Comparison of ENCODE assay signal across 29 mouse cellular contexts in the genomic region with DNA sequence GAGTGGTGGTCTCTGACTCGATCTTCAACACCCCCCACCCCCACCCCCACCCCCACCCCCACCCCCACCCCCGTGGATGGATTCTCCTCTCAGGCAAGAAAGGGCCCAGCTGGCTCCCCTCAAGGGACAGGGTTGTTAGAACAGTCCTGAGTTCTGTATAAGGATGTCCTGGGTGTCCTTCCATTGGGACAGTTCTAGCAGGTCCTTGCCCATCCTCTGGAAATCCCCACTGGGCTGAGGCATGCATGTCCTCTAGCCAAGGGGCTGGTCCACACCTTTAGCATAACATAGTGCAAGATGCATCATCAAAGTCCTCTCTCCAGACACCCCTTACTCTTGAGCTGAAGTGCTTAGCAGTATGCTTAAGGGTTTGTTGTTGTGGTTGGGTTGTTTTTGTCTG. TPM values are rescaled to one million over a fixed set of nuclear protein-coding genes. Genes with fewer than 3 reads are reported as not detected.
DNase-seq lines count a peak whose midpoint lies in the region; ATAC-seq lines count a peak whose summit lies in the region.
"Had no signal": no experiment of that assay in that cellular context is flagged by ENCODE, and none has a peak within 500 bp of the region (broad histone marks: within the 10 kb centered on the region; RNA-seq: fewer than 3 reads in every experiment).

No protein-coding gene starts in this region.

- peaks cover 96% of the 10 kb centered on the region for H3K27me3 ChIP-seq in limb, embryonic 11.5 days (ENCODE audit: control insufficient read depth, insufficient read depth, low read length)
- H3K27me3 ChIP-seq in limb, embryonic 10.5 days (ENCODE audit: low read depth, poor library complexity, severe bottlenecking) = peaks cover 100% of the 10 kb centered on the region
- H3K27me3 ChIP-seq in intestine, embryonic 15.5 days (replicated peaks) = peaks cover 85% of the 10 kb centered on the region
- H3K27me3 ChIP-seq in intestine, embryonic 16.5 days (replicated peaks; ENCODE audit: control insufficient read depth, insufficient read depth, low read length) = peaks cover 63% of the 10 kb centered on the region

- H3K4me3 ChIP-seq in limb, embryonic 11.5 days (ENCODE audit: low read depth, low read length) = no peak overlapping the region
- no peak overlapping the region for H3K4me3 ChIP-seq in limb, embryonic 10.5 days
- H3K4me3 ChIP-seq in intestine, embryonic 15.5 days (replicated peaks) = no peak overlapping the region
- H3K4me3 ChIP-seq in intestine, embryonic 16.5 days (ENCODE audit: low read length) = no peak overlapping the region
- H3K4me3 ChIP-seq: forebrain, embryonic 10.5 days; forebrain, embryonic 13.5 days; heart, embryonic 13.5 days; hindbrain, embryonic 13.5 days had no signal

- H3K9me3 ChIP-seq in limb, embryonic 11.5 days (ENCODE audit: control insufficient read depth, low read length) = no peaks in the 10 kb centered on the region
- H3K9me3 ChIP-seq in limb, embryonic 10.5 days (replicated peaks) = no peaks in the 10 kb centered on the region
- no peaks in the 10 kb centered on the region for H3K9me3 ChIP-seq in intestine, embryonic 15.5 days
- H3K9me3 ChIP-seq in intestine, embryonic 16.5 days (ENCODE audit: control insufficient read depth, low read length) = no peaks in the 10 kb centered on the region
- H3K9me3 ChIP-seq: forebrain, embryonic 10.5 days; forebrain, embryonic 13.5 days; heart, embryonic 13.5 days; hindbrain, embryonic 13.5 days had no signal

- H3K4me1 ChIP-seq in limb, embryonic 11.5 days (ENCODE audit: control insufficient read depth, insufficient read depth, low read length) = peaks cover 14% of the 10 kb centered on the region; the same call in 1 of the 2 replicates
- peaks cover 48% of the 10 kb centered on the region for H3K4me1 ChIP-seq in limb, embryonic 10.5 days
- H3K4me1 ChIP-seq in intestine, embryonic 15.5 days (replicated peaks) = peaks cover 6% of the 10 kb centered on the region; the same call in 1 of the 2 replicates
- H3K4me1 ChIP-seq in intestine, embryonic 16.5 days (ENCODE audit: control insufficient read depth, insufficient read depth, low read length) = peaks cover 7% of the 10 kb centered on the region; the same call in 1 of the 2 replicates

- intact Hi-C loops in gastrocnemius, postnatal 14 days (cut with DNase I; ENCODE audit: low total_unique reads) = loop anchor here (10.0 kb wide), 2 partner anchors 605 to 635 kb away; no protein-coding TSS in a partner anchor

- no peak overlapping the region for H3K4me2 ChIP-seq in limb, embryonic 11.5 days (ENCODE audit: low read depth, severe bottlenecking)
- H3K4me2 ChIP-seq in intestine, embryonic 15.5 days (replicated peaks) = peak overlapping the region; percentile 38; the same call in 1 of the 2 replicates
- no peak overlapping the region for H3K4me2 ChIP-seq in intestine, embryonic 16.5 days (ENCODE audit: low read depth, low read length)
- H3K4me2 ChIP-seq: forebrain, embryonic 13.5 days; heart, embryonic 13.5 days; hindbrain, embryonic 13.5 days had no signal

- H3K27ac ChIP-seq in limb, embryonic 11.5 days (replicated peaks; ENCODE audit: low read depth, low read length) = no peak overlapping the region
- H3K27ac ChIP-seq in limb, embryonic 10.5 days = no peak overlapping the region
- H3K27ac ChIP-seq in intestine, embryonic 15.5 days = no peak overlapping the region
- H3K27ac ChIP-seq in intestine, embryonic 16.5 days (ENCODE audit: low read length) = peak overlapping the region; percentile 26; the same call in 1 of the 2 replicates
- H3K27ac ChIP-seq: forebrain, embryonic 10.5 days; forebrain, embryonic 13.5 days; heart, embryonic 13.5 days; hindbrain, embryonic 13.5 days had no signal

- 0 out of 2 replicates have a peak, but pooled peaks have one; percentile 11 for ATAC-seq in limb, embryonic 11.5 days (ENCODE audit: insufficient number of reproducible peaks, low FRiP score, low TSS enrichment, low read depth)
- ATAC-seq in intestine, embryonic 15.5 days = no peak
- no peak for ATAC-seq in intestine, embryonic 16.5 days
- no peak for ATAC-seq in CD4-positive, CD25-positive, alpha-beta regulatory T cell, adult 4 months
- ATAC-seq: forebrain, embryonic 13.5 days; forebrain, embryonic 16.5 days; hindbrain, embryonic 16.5 days had no signal

- WGBS in limb, embryonic 11.5 days = 0% methylated on average over 2 of the region's 2 CpGs
- 0% methylated on average over 2 of the region's 2 CpGs for WGBS in limb, embryonic 10.5 days
- 4% methylated on average over 2 of the region's 2 CpGs for WGBS in intestine, embryonic 15.5 days
- WGBS in intestine, embryonic 16.5 days = 0% methylated on average over 2 of the region's 2 CpGs

- no peaks in the 10 kb centered on the region for H3K36me3 ChIP-seq in limb, embryonic 11.5 days (ENCODE audit: control insufficient read depth, insufficient read depth, low read length)
- no peaks in the 10 kb centered on the region for H3K36me3 ChIP-seq in limb, embryonic 10.5 days
- H3K36me3 ChIP-seq in intestine, embryonic 15.5 days = no peaks in the 10 kb centered on the region
- no peaks in the 10 kb centered on the region for H3K36me3 ChIP-seq in intestine, embryonic 16.5 days (ENCODE audit: control insufficient read depth, insufficient read depth, low read length)
- H3K36me3 ChIP-seq: forebrain, embryonic 10.5 days; heart, embryonic 13.5 days; hindbrain, embryonic 13.5 days had no signal

- peak; percentile 21 for DNase-seq in limb, embryonic 11.5 days (ENCODE audit: low spot score)
- no peak for DNase-seq in limb, embryonic 10.5 days (ENCODE audit: low spot score)
- DNase-seq in gastrocnemius, postnatal 14 days = no peak
- DNase-seq: adrenal gland, postnatal 10 days; adrenal gland, postnatal 36 days; cerebellum, adult 18-20 months; cerebellum, adult 9-10 months; cerebellum, postnatal 14 days; gastrocnemius, postnatal 10 days; heart, adult 11 months; heart, postnatal 14 days; heart, postnatal 4 days had no signal

- H3K9ac ChIP-seq in limb, embryonic 11.5 days (ENCODE audit: low read length) = no peak overlapping the region
- no peak overlapping the region for H3K9ac ChIP-seq in intestine, embryonic 15.5 days
- H3K9ac ChIP-seq in intestine, embryonic 16.5 days (ENCODE audit: low read depth, low read length) = peak overlapping the region; percentile 65; the same call in 1 of the 2 replicates
- H3K9ac ChIP-seq: forebrain, embryonic 13.5 days; heart, embryonic 13.5 days; hindbrain, embryonic 13.5 days had no signal

RNA-seq across cellular contexts. Expression of gene Cdx2, which starts 2.7 kb away (rescaled TPM):
- polyA plus RNA-seq in limb, embryonic 11.5 days (2014; fragmentation: Nextera tagmentation; extraction: Ambion mirVana) = not detected in 2 replicates
- 0.06 and 0.16 TPM in 2 replicates for polyA plus RNA-seq in limb, embryonic 10.5 days (2016; fragmentation: Nextera tagmentation; extraction: Ambion mirVana)
- polyA plus RNA-seq in intestine, embryonic 15.5 days (2015; fragmentation: Nextera tagmentation; extraction: Ambion mirVana) = 36.0 and 38.2 TPM in 2 replicates
- polyA plus RNA-seq in intestine, embryonic 16.5 days (2015; fragmentation: Nextera tagmentation; extraction: Ambion mirVana) = 42.1 and 46.2 TPM in 2 replicates
- total RNA-seq in gastrocnemius, postnatal 14 days (2021) = not detected
- not detected for polyA plus RNA-seq in CD4-positive, CD25-positive, alpha-beta regulatory T cell, adult 4 months (2017; shearing (Covaris generic))
- total RNA-seq: adrenal gland, adult 18-20 months; adrenal gland, postnatal 10 days; adrenal gland, postnatal 36 days; gastrocnemius, adult 18-20 months; gastrocnemius, postnatal 10 days; gastrocnemius, postnatal 4 days; heart, postnatal 14 days; heart, postnatal 4 days had no signal
- polyA plus RNA-seq: C2C12; embryonic facial prominence, embryonic 11.5 days; embryonic facial prominence, embryonic 14.5 days; forebrain, embryonic 10.5 days; forebrain, embryonic 13.5 days; forebrain, embryonic 16.5 days; heart, embryonic 13.5 days; hindbrain, embryonic 13.5 days; hindbrain, embryonic 16.5 days had no signal

RNA-seq across cellular contexts. Expression of gene Urad, which starts 12.5 kb away (rescaled TPM):
- polyA plus RNA-seq in limb, embryonic 11.5 days (2014; fragmentation: Nextera tagmentation; extraction: Ambion mirVana) = not detected in 2 replicates
- not detected in 2 replicates for polyA plus RNA-seq in limb, embryonic 10.5 days (2016; fragmentation: Nextera tagmentation; extraction: Ambion mirVana)
- 1.6 and 1.7 TPM in 2 replicates for polyA plus RNA-seq in intestine, embryonic 15.5 days (2015; fragmentation: Nextera tagmentation; extraction: Ambion mirVana)
- polyA plus RNA-seq in intestine, embryonic 16.5 days (2015; fragmentation: Nextera tagmentation; extraction: Ambion mirVana) = 2.6 TPM in 2 replicates
- total RNA-seq in gastrocnemius, postnatal 14 days (2021) = not detected
- polyA plus RNA-seq in CD4-positive, CD25-positive, alpha-beta regulatory T cell, adult 4 months (2017; shearing (Covaris generic)) = not detected
- total RNA-seq: ES-E14; gastrocnemius, adult 18-20 months; gastrocnemius, postnatal 10 days; gastrocnemius, postnatal 4 days; heart, postnatal 14 days; heart, postnatal 4 days had no signal
- polyA plus RNA-seq: C2C12; embryonic facial prominence, embryonic 11.5 days; embryonic facial prominence, embryonic 14.5 days; forebrain, embryonic 10.5 days; forebrain, embryonic 13.5 days; forebrain, embryonic 16.5 days; heart, embryonic 13.5 days; heart, embryonic 16.5 days; hindbrain, embryonic 13.5 days; hindbrain, embryonic 16.5 days had no signal

RNA-seq across cellular contexts. Expression of gene Pdx1, which starts 40.0 kb away (rescaled TPM):
- polyA plus RNA-seq in limb, embryonic 11.5 days (2014; fragmentation: Nextera tagmentation; extraction: Ambion mirVana) = not detected in 2 replicates
- not detected in 2 replicates for polyA plus RNA-seq in limb, embryonic 10.5 days (2016; fragmentation: Nextera tagmentation; extraction: Ambion mirVana)
- polyA plus RNA-seq in intestine, embryonic 15.5 days (2015; fragmentation: Nextera tagmentation; extraction: Ambion mirVana) = 5.7 and 5.8 TPM in 2 replicates
- polyA plus RNA-seq in intestine, embryonic 16.5 days (2015; fragmentation: Nextera tagmentation; extraction: Ambion mirVana) = 3.8 and 5.3 TPM in 2 replicates
- total RNA-seq in gastrocnemius, postnatal 14 days (2021) = not detected
- not detected for polyA plus RNA-seq in CD4-positive, CD25-positive, alpha-beta regulatory T cell, adult 4 months (2017; shearing (Covaris generic))
- total RNA-seq: adrenal gland, adult 18-20 months; adrenal gland, postnatal 10 days; adrenal gland, postnatal 36 days; gastrocnemius, adult 18-20 months; gastrocnemius, postnatal 10 days; gastrocnemius, postnatal 4 days; heart, postnatal 14 days; heart, postnatal 4 days had no signal
- polyA plus RNA-seq: C2C12; embryonic facial prominence, embryonic 11.5 days; embryonic facial prominence, embryonic 14.5 days; forebrain, embryonic 10.5 days; forebrain, embryonic 13.5 days; forebrain, embryonic 16.5 days; heart, embryonic 13.5 days; heart, embryonic 16.5 days; hindbrain, embryonic 13.5 days; hindbrain, embryonic 16.5 days had no signal

Comparison
In these comparisons a context has a peak if more than half of its experiments do, and no peak if none do; other contexts are left out.
1. RNA of gene Cdx2, which starts 2.7 kb away (polyA plus RNA-seq): 42.1 to 46.2 TPM in intestine, embryonic 16.5 days and 36.0 to 38.2 TPM in intestine, embryonic 15.5 days; 0.06 to 0.16 TPM in limb, embryonic 10.5 days, not detected in limb, embryonic 11.5 days and not detected in CD4-positive, CD25-positive, alpha-beta regulatory T cell, adult 4 months; every median in the first group is over 10 times any median in the second.